Mouse (Mus musculus): ENCODE results near the gene Amer2.

- TF ChIP-seq POLR2AphosphoS2 (IDR thresholded peaks at IDR 0.05; ENCODE audit: low read depth, low read length) (no peak), POLR2A (IDR thresholded peaks at IDR 0.05; ENCODE audit: low read depth, low read length) (no peak), E2F4 (IDR thresholded peaks at IDR 0.05; ENCODE audit: insufficient replicate concordance, low read depth, low read length) (no peak), ZC3H11A (IDR thresholded peaks at IDR 0.05; ENCODE audit: low read depth, low read length) (no peak), CTCF (conservative IDR thresholded peaks at IDR 0.05 in 1 of 2, IDR thresholded peaks at IDR 0.05 in 1 of 2; ENCODE audit: low read depth in 2 of 2, low read length in 2 of 2) (no peak), KAT2A (IDR thresholded peaks at IDR 0.05; ENCODE audit: insufficient replicate concordance, low read length) (no peak), EP300 (IDR thresholded peaks at IDR 0.05; ENCODE audit: low read length) (no peak), ETS1 (conservative IDR thresholded peaks at IDR 0.05; ENCODE audit: low read depth, low read length) (no peak), CHD1 (IDR thresholded peaks at IDR 0.05; ENCODE audit: low read depth, low read length) (no peak), NRF1 (IDR thresholded peaks at IDR 0.05; ENCODE audit: low read depth, low read length) (no peak)
Measured at GRCm38 (mm10) chr14:60392202-60392601, 19.1 kb downstream of the Amer2 start.

All from CH12.LX (cell line).